Mouse (Mus musculus): ENCODE data around the gene Bloc1s1. TPM values are rescaled to one million over a fixed set of nuclear protein-coding genes. Genes with fewer than 3 reads are reported as not detected.

Bloc1s1 gene
- polyA plus RNA-seq, 1 experiment, result 125 TPM

DNA sequence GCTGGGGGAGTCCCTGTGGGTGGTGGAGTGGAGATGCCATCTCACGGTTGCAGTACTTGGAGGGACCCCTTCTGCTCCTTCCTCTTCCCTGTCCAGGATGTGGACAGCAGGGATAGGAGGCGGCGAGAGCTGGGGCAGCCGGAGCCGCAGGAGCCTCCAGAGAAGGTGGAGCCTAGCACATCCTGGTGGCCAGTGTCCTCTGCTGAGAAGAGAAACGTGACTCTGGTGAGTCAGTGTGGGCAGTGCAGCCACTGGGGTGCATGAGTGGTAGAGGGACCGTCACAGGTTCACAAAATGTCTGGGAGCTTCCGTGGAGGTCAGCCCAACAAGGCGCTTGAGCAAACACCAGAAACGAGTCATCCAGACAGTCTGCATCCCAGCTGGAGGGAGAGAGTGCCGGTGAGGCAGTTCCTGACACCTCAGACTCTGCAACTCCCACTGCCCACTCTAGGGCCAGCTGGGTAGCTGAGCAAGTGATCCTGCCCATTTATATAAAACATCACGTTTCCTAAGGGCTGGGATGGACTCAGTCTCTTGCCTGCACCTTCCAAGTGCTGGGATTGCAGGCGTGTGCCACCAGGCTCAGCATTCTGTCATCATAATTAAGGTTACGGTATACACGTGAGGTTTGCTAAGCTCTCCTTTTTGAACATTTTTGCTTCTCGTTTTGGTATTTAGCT is 26.5 kb upstream of the Bloc1s1 start:
- no peak for TF ChIP-seq POLR2A (IDR thresholded peaks at IDR 0.05; ENCODE audit: borderline replicate concordance, low read depth, low read length)
- no peak for TF ChIP-seq CTCF (IDR thresholded peaks at IDR 0.05; ENCODE audit: low read depth, low read length)
- Histone ChIP-seq H3K27ac (ENCODE audit: insufficient read depth, low read depth, low read length) (no peak overlapping the region), H3K4me1 (ENCODE audit: control insufficient read depth, insufficient read depth, low read length) (no peaks in the 10 kb centered on the region), H3K4me3 (ENCODE audit: insufficient read depth, low read length) (no peak overlapping the region)

DNA sequence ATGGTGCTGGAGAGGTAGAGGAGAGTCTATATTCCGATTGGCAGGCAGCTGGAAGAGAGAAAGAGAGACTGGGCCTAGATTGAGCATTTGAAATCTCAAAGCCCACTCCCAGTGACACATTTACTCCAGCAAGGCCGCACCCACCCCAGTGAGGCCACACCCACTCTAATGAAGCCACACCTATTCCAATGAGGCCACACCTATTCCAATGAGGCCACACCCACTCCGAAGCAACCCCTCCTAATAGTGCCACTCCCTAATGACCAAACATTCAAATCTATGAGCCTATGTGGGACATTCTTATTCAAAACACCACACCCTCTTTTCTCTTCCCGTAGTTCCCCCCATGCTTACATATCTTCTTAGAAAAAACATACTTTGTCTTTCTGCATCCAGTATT is 23.7 kb upstream of the Bloc1s1 start:
- TF ChIP-seq POLR2A (IDR thresholded peaks at IDR 0.05; ENCODE audit: borderline replicate concordance, low read depth, low read length), result no peak
- Histone ChIP-seq H3K4me1 (ENCODE audit: control insufficient read depth, insufficient read depth, low read length) (no peaks in the 10 kb centered on the region), H3K4me3 (ENCODE audit: insufficient read depth, low read length) (no peak overlapping the region), H3K27ac (ENCODE audit: insufficient read depth, low read depth, low read length) (no peak overlapping the region)

DNA sequence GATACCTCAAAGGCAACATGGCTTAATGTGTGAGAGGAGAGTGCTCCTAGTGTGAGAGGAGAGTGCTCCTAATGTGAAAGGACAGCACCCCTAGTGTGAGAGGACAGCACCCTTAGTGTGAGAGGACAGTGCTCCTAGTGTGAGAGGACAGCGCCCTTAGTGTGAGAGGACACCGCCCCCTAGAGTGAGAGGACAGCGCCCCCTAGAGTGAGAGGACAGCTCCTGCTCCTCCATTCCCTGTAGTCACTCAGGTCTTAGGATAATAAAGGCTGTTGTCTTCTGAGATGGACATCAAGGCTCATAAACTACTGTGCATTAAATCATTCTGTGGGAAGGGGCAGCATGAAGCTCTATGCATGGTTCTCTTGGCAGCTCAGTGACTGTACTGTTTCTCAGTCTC is 21.8 kb upstream of the Bloc1s1 start:
- Histone ChIP-seq H3K4me3 (ENCODE audit: insufficient read depth, low read length) (no peak overlapping the region), H3K4me1 (ENCODE audit: control insufficient read depth, insufficient read depth, low read length) (peaks cover 5% of the 10 kb centered on the region), H3K27ac (ENCODE audit: insufficient read depth, low read depth, low read length) (no peak overlapping the region)
- TF ChIP-seq CTCF (IDR thresholded peaks at IDR 0.05; ENCODE audit: low read depth, low read length) (peak; percentile 67), POLR2A (IDR thresholded peaks at IDR 0.05; ENCODE audit: borderline replicate concordance, low read depth, low read length) (no peak)

DNA sequence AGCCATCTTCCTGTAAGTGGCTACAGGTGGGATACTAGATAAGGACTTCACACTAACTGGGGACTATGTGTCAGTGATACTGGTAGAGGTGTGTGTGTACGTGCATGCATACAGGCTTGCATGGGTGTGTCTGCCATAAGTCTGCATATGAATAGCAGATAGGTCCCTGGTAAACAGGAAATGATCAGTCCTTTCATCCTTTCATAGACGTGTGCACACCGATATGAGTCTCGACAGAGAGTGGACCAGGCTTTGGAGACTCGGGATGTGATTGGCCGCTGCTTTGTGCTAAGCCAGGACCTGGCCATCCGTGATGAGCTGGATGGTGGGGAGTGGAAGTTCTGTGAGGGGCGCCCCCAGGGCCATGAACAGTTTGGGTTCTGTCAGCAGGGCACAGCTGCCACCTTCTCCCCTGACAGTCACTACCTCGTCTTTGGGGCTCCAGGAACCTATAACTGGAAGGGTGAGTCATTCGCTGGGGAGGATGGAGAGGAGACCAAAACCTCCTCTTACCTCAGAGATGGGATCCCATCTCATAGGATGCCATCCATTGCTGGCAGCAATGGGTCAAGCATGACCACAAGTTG is 16.7 kb upstream of the Bloc1s1 start:
- Histone ChIP-seq H3K4me3 (ENCODE audit: insufficient read depth, low read length) (no peak overlapping the region), H3K4me1 (ENCODE audit: control insufficient read depth, insufficient read depth, low read length) (peaks cover 5% of the 10 kb centered on the region), H3K27ac (ENCODE audit: insufficient read depth, low read depth, low read length) (no peak overlapping the region)
- no peak for TF ChIP-seq CTCF (IDR thresholded peaks at IDR 0.05; ENCODE audit: low read depth, low read length)
- TF ChIP-seq POLR2A (IDR thresholded peaks at IDR 0.05; ENCODE audit: borderline replicate concordance, low read depth, low read length), result no peak

DNA sequence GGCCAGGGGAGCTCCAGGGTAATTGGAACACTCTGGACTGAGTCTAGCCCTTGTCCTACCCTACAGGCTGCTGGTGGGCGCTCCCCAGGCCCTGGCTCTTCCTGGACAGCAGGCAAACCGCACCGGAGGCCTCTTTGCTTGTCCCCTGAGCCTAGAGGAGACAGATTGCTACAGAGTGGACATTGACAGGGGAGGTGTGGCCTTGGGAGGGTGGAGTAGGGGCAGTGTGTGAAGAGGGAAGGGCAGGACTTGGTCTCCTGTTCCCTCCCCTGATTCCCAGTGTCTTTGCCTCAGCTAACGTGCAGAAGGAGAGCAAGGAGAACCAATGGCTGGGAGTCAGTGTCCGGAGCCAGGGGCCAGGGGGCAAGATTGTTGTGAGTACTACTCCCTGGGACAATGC is 15.1 kb upstream of the Bloc1s1 start:
- Histone ChIP-seq H3K4me3 (ENCODE audit: insufficient read depth, low read length) (no peak overlapping the region), H3K27ac (ENCODE audit: insufficient read depth, low read depth, low read length) (no peak overlapping the region), H3K4me1 (ENCODE audit: control insufficient read depth, insufficient read depth, low read length) (peaks cover 8% of the 10 kb centered on the region)
- TF ChIP-seq POLR2A (IDR thresholded peaks at IDR 0.05; ENCODE audit: borderline replicate concordance, low read depth, low read length) (no peak), CTCF (IDR thresholded peaks at IDR 0.05; ENCODE audit: low read depth, low read length) (no peak)

DNA sequence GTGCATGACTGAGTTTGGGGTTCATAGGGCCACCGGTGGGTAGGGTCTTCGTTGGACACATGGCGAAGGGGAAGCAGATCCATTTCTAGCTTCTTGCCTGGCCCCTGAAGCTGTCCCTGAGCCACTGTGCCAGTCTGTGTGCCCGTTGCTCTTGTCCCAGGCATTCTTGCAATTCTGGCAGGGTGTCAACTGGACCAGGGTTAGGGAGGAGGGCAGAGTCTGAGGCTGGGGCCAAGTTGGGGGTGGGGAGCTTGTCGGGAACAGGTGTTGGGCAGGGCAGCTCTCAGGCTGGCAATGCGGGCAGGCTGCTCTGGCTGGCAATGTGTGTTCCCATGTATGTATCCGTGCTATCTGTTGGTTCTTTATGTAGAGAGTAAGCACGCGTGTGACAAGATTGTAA is 14.6 kb upstream of the Bloc1s1 start:
- H3K4me3 ChIP-seq (ENCODE audit: insufficient read depth, low read length), result no peak overlapping the region
- TF ChIP-seq CTCF (IDR thresholded peaks at IDR 0.05; ENCODE audit: low read depth, low read length) (no peak), POLR2A (IDR thresholded peaks at IDR 0.05; ENCODE audit: borderline replicate concordance, low read depth, low read length) (no peak)
- peaks cover 8% of the 10 kb centered on the region for H3K4me1 ChIP-seq (ENCODE audit: control insufficient read depth, insufficient read depth, low read length)

DNA sequence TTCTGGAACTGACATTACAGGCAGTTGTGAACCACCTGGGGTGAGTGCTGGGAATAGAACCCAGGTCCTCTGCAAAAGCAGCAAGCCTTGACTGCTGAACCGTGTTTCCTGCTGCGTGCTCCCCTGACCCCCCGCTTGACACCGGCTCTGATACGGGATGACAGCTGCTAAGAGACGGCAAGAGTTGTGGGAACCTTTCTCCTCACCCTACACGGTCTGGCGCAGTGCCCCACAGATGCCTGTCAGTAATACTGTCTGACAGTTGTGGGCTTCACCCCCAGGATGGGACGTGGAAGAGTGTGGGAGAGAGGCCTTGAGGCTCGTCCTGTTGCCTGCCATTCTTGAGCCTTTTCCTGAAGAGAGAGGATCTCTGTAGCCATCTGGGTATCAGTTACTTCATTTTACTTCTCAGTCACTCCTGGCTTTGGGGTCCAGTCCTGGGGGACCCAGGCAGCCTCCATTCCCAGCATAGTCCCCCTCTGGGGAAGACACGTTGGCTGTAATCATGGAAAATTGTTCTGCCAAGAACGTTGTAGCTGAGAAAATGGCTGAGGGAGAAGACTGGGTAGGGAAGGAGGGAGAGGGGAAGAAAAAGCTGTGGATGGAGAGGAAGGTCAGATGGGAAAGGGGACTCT is 14.0 kb upstream of the Bloc1s1 start:
- no peak for TF ChIP-seq CTCF (IDR thresholded peaks at IDR 0.05; ENCODE audit: low read depth, low read length)
- Histone ChIP-seq H3K4me1 (ENCODE audit: control insufficient read depth, insufficient read depth, low read length) (peaks cover 8% of the 10 kb centered on the region), H3K4me3 (ENCODE audit: insufficient read depth, low read length) (no peak overlapping the region), H3K27ac (ENCODE audit: insufficient read depth, low read depth, low read length) (no peak overlapping the region)

More for the DNA sequence above, 14.6 kb upstream of the Bloc1s1 start:
- H3K27ac ChIP-seq (ENCODE audit: insufficient read depth, low read depth, low read length), result no peak overlapping the region

DNA sequence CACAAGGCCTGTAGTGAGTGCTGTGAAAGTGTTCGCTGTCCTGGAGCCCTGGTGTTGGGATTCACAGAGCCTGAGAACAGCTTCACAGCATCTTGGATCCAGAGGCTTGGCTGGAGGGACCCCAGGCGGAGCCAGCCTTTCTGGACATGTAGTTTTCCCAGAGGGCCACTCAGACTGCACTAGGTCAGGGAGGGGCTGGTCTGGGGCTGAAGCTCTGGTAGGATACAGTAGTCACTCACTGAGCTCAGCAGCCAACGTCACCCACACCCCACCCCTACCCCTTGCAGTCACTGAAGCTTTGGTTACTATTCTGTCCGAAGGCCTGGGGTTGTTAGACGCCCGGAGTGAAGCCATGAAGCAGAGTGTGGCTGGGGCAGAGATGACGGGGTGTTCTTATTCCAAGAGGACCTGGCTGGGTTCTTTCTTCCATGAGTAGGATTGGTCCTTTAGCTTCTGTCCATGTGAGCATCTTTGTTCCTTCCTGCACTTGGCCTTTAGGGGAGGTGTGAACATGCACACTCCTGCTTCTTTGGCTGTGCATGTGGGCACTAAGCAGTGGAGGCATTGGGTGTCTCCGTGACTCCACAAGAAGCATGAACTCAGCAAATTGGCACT is 12.1 kb upstream of the Bloc1s1 start:
- H3K4me1 ChIP-seq (ENCODE audit: control insufficient read depth, insufficient read depth, low read length), result peaks cover 11% of the 10 kb centered on the region
- no peak for TF ChIP-seq CTCF (IDR thresholded peaks at IDR 0.05; ENCODE audit: low read depth, low read length)
- no peak for TF ChIP-seq POLR2A (IDR thresholded peaks at IDR 0.05; ENCODE audit: borderline replicate concordance, low read depth, low read length)
- no peak overlapping the region for H3K27ac ChIP-seq (ENCODE audit: insufficient read depth, low read depth, low read length)
- H3K4me3 ChIP-seq (ENCODE audit: insufficient read depth, low read length), result no peak overlapping the region

DNA sequence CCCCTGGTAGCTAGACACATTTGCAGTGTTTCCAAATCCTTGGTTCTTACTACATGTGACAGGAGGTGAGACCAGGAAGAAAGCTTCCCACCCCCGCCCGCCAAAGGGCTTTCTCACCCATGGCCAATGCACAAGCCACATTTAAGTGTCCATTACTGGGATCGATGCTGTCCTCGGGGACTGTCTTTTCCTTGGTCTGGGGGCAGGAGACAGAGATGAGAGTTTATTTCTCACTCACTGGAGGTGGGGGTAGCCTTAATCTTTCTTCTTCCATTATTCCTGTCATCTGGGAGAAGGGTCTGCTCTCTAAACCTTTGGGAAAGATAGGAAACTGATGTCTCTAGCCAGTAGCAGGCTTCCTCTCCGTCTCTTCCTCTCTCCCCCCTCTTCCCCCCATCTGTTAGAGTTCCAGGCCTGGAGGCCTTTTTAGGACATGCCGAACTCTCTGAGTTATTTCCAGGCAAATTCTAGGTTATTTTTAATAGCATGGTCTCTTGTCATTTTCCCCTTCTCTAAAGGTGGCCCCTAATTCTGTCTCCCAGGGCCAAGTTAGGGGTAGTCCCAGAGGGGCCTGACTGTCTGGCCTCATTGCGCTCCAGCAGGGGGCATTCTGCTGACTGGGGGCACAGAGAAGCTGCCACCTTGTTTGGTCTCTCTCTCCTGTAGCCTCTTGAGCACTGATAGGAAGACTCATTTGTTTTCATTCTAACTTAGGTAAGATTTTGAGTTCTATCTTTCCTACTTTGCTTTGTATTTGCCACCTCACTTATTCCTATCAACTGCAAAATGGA is 11.4 kb upstream of the Bloc1s1 start:
- TF ChIP-seq POLR2A (IDR thresholded peaks at IDR 0.05; ENCODE audit: borderline replicate concordance, low read depth, low read length) (no peak), CTCF (IDR thresholded peaks at IDR 0.05; ENCODE audit: low read depth, low read length) (no peak)
- H3K4me1 ChIP-seq (ENCODE audit: control insufficient read depth, insufficient read depth, low read length), result peaks cover 12% of the 10 kb centered on the region
- H3K27ac ChIP-seq (ENCODE audit: insufficient read depth, low read depth, low read length), result no peak overlapping the region
- no peak overlapping the region for H3K4me3 ChIP-seq (ENCODE audit: insufficient read depth, low read length)
